Mouse (Mus musculus): Measurements from ENCODE around the gene Plscr3. TPM values are rescaled to one million over a fixed set of nuclear protein-coding genes. Genes with fewer than 3 reads are reported as not detected.
A peak's percentile ranks its signal among the peaks of the same experiment; 100 is the strongest.

The Plscr3 gene
- polyA plus RNA-seq, 1 experiment: 34.2 TPM

- no peak for TF ChIP-seq POLR2A (IDR thresholded peaks at IDR 0.05; ENCODE audit: borderline replicate concordance, insufficient read depth, low read length)
- no peak for TF ChIP-seq CTCF (IDR thresholded peaks at IDR 0.05; ENCODE audit: borderline replicate concordance, insufficient read depth, low read depth, low read length)
- DNase-seq: no peak
- 60% methylated on average over 4 of the region's 4 CpGs for WGBS
- Histone ChIP-seq H3K27me3 (ENCODE audit: control insufficient read depth, insufficient read depth, low read length) (no peaks in the 10 kb centered on the region; the same call in 1 of the 2 replicates), H3K4me3 (replicated peaks; ENCODE audit: insufficient read depth, low read depth, low read length) (no peak overlapping the region), H3K27ac (ENCODE audit: insufficient read depth, low read length) (no peak overlapping the region), H3K4me1 (ENCODE audit: control insufficient read depth, insufficient read depth, low read length) (no peaks in the 10 kb centered on the region)
These were observed 26.3 kb downstream of the Plscr3 start for GRCm38 (mm10) chr11:69872451-69872850.

GRCm38 (mm10) chr11:69876186-69876585, 30.0 kb downstream of the Plscr3 start:
- H3K27ac ChIP-seq (ENCODE audit: insufficient read depth, low read length): no peak overlapping the region
- no peak for TF ChIP-seq POLR2A (IDR thresholded peaks at IDR 0.05; ENCODE audit: borderline replicate concordance, insufficient read depth, low read length)
- no peak for TF ChIP-seq CTCF (IDR thresholded peaks at IDR 0.05; ENCODE audit: borderline replicate concordance, insufficient read depth, low read depth, low read length)
- no peak overlapping the region for H3K4me3 ChIP-seq (replicated peaks; ENCODE audit: insufficient read depth, low read depth, low read length)
- H3K27me3 ChIP-seq (ENCODE audit: control insufficient read depth, insufficient read depth, low read length): no peaks in the 10 kb centered on the region
- H3K4me1 ChIP-seq (ENCODE audit: control insufficient read depth, insufficient read depth, low read length): no peaks in the 10 kb centered on the region
- no peak for DNase-seq
- WGBS: 60% methylated on average over 7 of the region's 7 CpGs

GRCm38 (mm10) chr11:69876867-69877266, 30.7 kb downstream of the Plscr3 start:
- Histone ChIP-seq H3K4me3 (replicated peaks; ENCODE audit: insufficient read depth, low read depth, low read length) (peak overlapping the region; percentile 3), H3K4me1 (ENCODE audit: control insufficient read depth, insufficient read depth, low read length) (no peaks in the 10 kb centered on the region)
- 1% methylated on average over 12 of the region's 12 CpGs for WGBS

GRCm38 (mm10) chr11:69877878-69878277, 31.7 kb downstream of the Plscr3 start, which contains the start of gene Tmem95:
Gene Tmem95 (minus strand): TSS chr11:69878018.
- TF ChIP-seq CTCF (IDR thresholded peaks at IDR 0.05; ENCODE audit: borderline replicate concordance, insufficient read depth, low read depth, low read length) (no peak), POLR2A (IDR thresholded peaks at IDR 0.05; ENCODE audit: borderline replicate concordance, insufficient read depth, low read length) (no peak)
- DNase-seq: no peak
- Histone ChIP-seq H3K27me3 (ENCODE audit: control insufficient read depth, insufficient read depth, low read length) (no peaks in the 10 kb centered on the region), H3K4me3 (replicated peaks; ENCODE audit: insufficient read depth, low read depth, low read length) (peak within 1 kb of the TSS; percentile 3), H3K27ac (ENCODE audit: insufficient read depth, low read length) (no peak within 1 kb of the TSS), H3K4me1 (ENCODE audit: control insufficient read depth, insufficient read depth, low read length) (no peaks in the 10 kb centered on the region)
- 74% methylated on average over 11 of the region's 11 CpGs for WGBS

More at GRCm38 (mm10) chr11:69876867-69877266, 30.7 kb downstream of the Plscr3 start:
- Histone ChIP-seq H3K27ac (ENCODE audit: insufficient read depth, low read length) (no peak overlapping the region), H3K27me3 (ENCODE audit: control insufficient read depth, insufficient read depth, low read length) (no peaks in the 10 kb centered on the region)
- peak; percentile 79 to 87 for DNase-seq
- TF ChIP-seq CTCF (IDR thresholded peaks at IDR 0.05; ENCODE audit: borderline replicate concordance, insufficient read depth, low read depth, low read length) (peak; percentile 83), POLR2A (IDR thresholded peaks at IDR 0.05; ENCODE audit: borderline replicate concordance, insufficient read depth, low read length) (no peak)

- 68% methylated on average over 3 of the region's 3 CpGs for WGBS
- TF ChIP-seq CTCF (IDR thresholded peaks at IDR 0.05; ENCODE audit: borderline replicate concordance, insufficient read depth, low read depth, low read length): no peak
- TF ChIP-seq POLR2A (IDR thresholded peaks at IDR 0.05; ENCODE audit: borderline replicate concordance, insufficient read depth, low read length): no peak
- Histone ChIP-seq H3K4me3 (replicated peaks; ENCODE audit: insufficient read depth, low read depth, low read length) (no peak overlapping the region), H3K4me1 (ENCODE audit: control insufficient read depth, insufficient read depth, low read length) (no peaks in the 10 kb centered on the region), H3K27ac (ENCODE audit: insufficient read depth, low read length) (no peak overlapping the region), H3K27me3 (ENCODE audit: control insufficient read depth, insufficient read depth, low read length) (no peaks in the 10 kb centered on the region)
- no peak for DNase-seq
These were observed 32.2 kb downstream of the Plscr3 start for GRCm38 (mm10) chr11:69878399-69878798.

- 87% methylated on average over 6 of the region's 6 CpGs for WGBS
- H3K4me3 ChIP-seq (replicated peaks; ENCODE audit: insufficient read depth, low read depth, low read length): no peak overlapping the region
- H3K27ac ChIP-seq (ENCODE audit: insufficient read depth, low read length): no peak overlapping the region
- DNase-seq: no peak
- TF ChIP-seq CTCF (IDR thresholded peaks at IDR 0.05; ENCODE audit: borderline replicate concordance, insufficient read depth, low read depth, low read length) (no peak), POLR2A (IDR thresholded peaks at IDR 0.05; ENCODE audit: borderline replicate concordance, insufficient read depth, low read length) (no peak)
- no peaks in the 10 kb centered on the region for H3K4me1 ChIP-seq (ENCODE audit: control insufficient read depth, insufficient read depth, low read length)
- no peaks in the 10 kb centered on the region for H3K27me3 ChIP-seq (ENCODE audit: control insufficient read depth, insufficient read depth, low read length)
These were observed 32.8 kb downstream of the Plscr3 start for GRCm38 (mm10) chr11:69878952-69879351.

- 73% methylated on average over 15 of the region's 15 CpGs for WGBS
- no peak for TF ChIP-seq POLR2A (IDR thresholded peaks at IDR 0.05; ENCODE audit: borderline replicate concordance, insufficient read depth, low read length)
- TF ChIP-seq CTCF (IDR thresholded peaks at IDR 0.05; ENCODE audit: borderline replicate concordance, insufficient read depth, low read depth, low read length): no peak
- H3K27me3 ChIP-seq (ENCODE audit: control insufficient read depth, insufficient read depth, low read length): no peaks in the 10 kb centered on the region
- no peak overlapping the region for H3K4me3 ChIP-seq (replicated peaks; ENCODE audit: insufficient read depth, low read depth, low read length)
- DNase-seq: no peak
- H3K4me1 ChIP-seq (ENCODE audit: control insufficient read depth, insufficient read depth, low read length): no peaks in the 10 kb centered on the region
- H3K27ac ChIP-seq (ENCODE audit: insufficient read depth, low read length): no peak overlapping the region
These were observed 33.5 kb downstream of the Plscr3 start for GRCm38 (mm10) chr11:69879711-69880110.

GRCm38 (mm10) chr11:69880506-69880852, 34.3 kb downstream of the Plscr3 start:
- TF ChIP-seq CTCF (IDR thresholded peaks at IDR 0.05; ENCODE audit: borderline replicate concordance, insufficient read depth, low read depth, low read length) (peak; percentile 72; the same call in 1 of the 2 replicates), POLR2A (IDR thresholded peaks at IDR 0.05; ENCODE audit: borderline replicate concordance, insufficient read depth, low read length) (no peak)
- under 1% methylated on average over 18 of the region's 18 CpGs for WGBS
- peak; percentile 62 to 68 for DNase-seq
- peak overlapping the region; percentile 57 for H3K4me3 ChIP-seq (replicated peaks; ENCODE audit: insufficient read depth, low read depth, low read length)
- no peaks in the 10 kb centered on the region for H3K4me1 ChIP-seq (ENCODE audit: control insufficient read depth, insufficient read depth, low read length)
- H3K27ac ChIP-seq (ENCODE audit: insufficient read depth, low read length): no peak overlapping the region; the same call in 1 of the 2 replicates
- H3K27me3 ChIP-seq (ENCODE audit: control insufficient read depth, insufficient read depth, low read length): no peaks in the 10 kb centered on the region

All from cerebellum, adult 2 months (tissue).